ENCODE assay signal across 12 mouse cellular contexts in genomic region chr10:63457292-63458128, GRCm38 (mm10). TPM values are rescaled to one million over a fixed set of nuclear protein-coding genes. Genes with fewer than 3 reads are reported as not detected.
DNase-seq lines count a peak whose midpoint lies in the region; ATAC-seq and TF ChIP-seq lines count a peak whose summit lies in the region.
"Had no signal": no experiment of that assay in that cellular context is flagged by ENCODE, and none has a peak within 500 bp of the region (broad histone marks: within the 10 kb centered on the region; RNA-seq: fewer than 3 reads in every experiment).

No protein-coding gene starts in this region.

- TF ChIP-seq CTCF in thymus, adult 2 months (IDR thresholded peaks at IDR 0.05; ENCODE audit: borderline replicate concordance, control insufficient read depth, extremely low read depth, insufficient read depth, low read length, poor library complexity): no peak

- no peaks in the 10 kb centered on the region for H3K9me3 ChIP-seq in lung, embryonic 15.5 days
- H3K9me3 ChIP-seq in stomach, embryonic 14.5 days (ENCODE audit: control insufficient read depth, low read depth, low read length): no peaks in the 10 kb centered on the region
- H3K9me3 ChIP-seq: forebrain, embryonic 13.5 days had no signal

- no peaks in the 10 kb centered on the region for H3K4me1 ChIP-seq in lung, embryonic 15.5 days
- H3K4me1 ChIP-seq in stomach, embryonic 14.5 days (ENCODE audit: control insufficient read depth, insufficient read depth, low read length): no peaks in the 10 kb centered on the region
- H3K4me1 ChIP-seq in thymus, adult 2 months (replicated peaks; ENCODE audit: control insufficient read depth, insufficient read depth, low read length): no peaks in the 10 kb centered on the region

- no peak overlapping the region for H3K27ac ChIP-seq in lung, embryonic 15.5 days
- H3K27ac ChIP-seq in stomach, embryonic 14.5 days (ENCODE audit: low read length): no peak overlapping the region
- H3K27ac ChIP-seq in thymus, adult 2 months (ENCODE audit: control insufficient read depth, insufficient read depth, low read length): no peak overlapping the region
- H3K27ac ChIP-seq: forebrain, embryonic 13.5 days; hindbrain, embryonic 14.5 days; macrophage had no signal

- H3K27me3 ChIP-seq in lung, embryonic 15.5 days: no peaks in the 10 kb centered on the region
- no peaks in the 10 kb centered on the region for H3K27me3 ChIP-seq in stomach, embryonic 14.5 days (ENCODE audit: control insufficient read depth, insufficient read depth, low read length)
- H3K27me3 ChIP-seq in thymus, adult 2 months (ENCODE audit: control insufficient read depth, insufficient read depth, low read length): no peaks in the 10 kb centered on the region

- no peak overlapping the region for H3K9ac ChIP-seq in lung, embryonic 15.5 days
- H3K9ac ChIP-seq in stomach, embryonic 14.5 days (replicated peaks; ENCODE audit: low read depth, low read length): no peak overlapping the region
- H3K9ac ChIP-seq: forebrain, embryonic 13.5 days; hindbrain, embryonic 14.5 days had no signal

- H3K36me3 ChIP-seq in lung, embryonic 15.5 days: no peaks in the 10 kb centered on the region
- no peaks in the 10 kb centered on the region for H3K36me3 ChIP-seq in stomach, embryonic 14.5 days (ENCODE audit: control insufficient read depth, insufficient read depth, low read length)
- H3K36me3 ChIP-seq in thymus, adult 2 months (ENCODE audit: control insufficient read depth, insufficient read depth, low read length): no peaks in the 10 kb centered on the region

- 55% methylated on average over 17 of the region's 17 CpGs for WGBS in lung, embryonic 15.5 days
- WGBS in stomach, embryonic 14.5 days: 57% methylated on average over 17 of the region's 17 CpGs
- 90% methylated on average over 17 of the region's 17 CpGs for WGBS in thymus, adult 2 months

- H3K4me3 ChIP-seq in lung, embryonic 15.5 days: peak overlapping the region; percentile 9; the same call in 1 of the 2 replicates
- no peak overlapping the region for H3K4me3 ChIP-seq in stomach, embryonic 14.5 days (ENCODE audit: low read depth, low read length)
- H3K4me3 ChIP-seq in thymus, adult 2 months (ENCODE audit: control insufficient read depth, insufficient read depth, low read length): no peak overlapping the region
- H3K4me3 ChIP-seq: forebrain, embryonic 13.5 days had no signal

- peak overlapping the region; percentile 35 for H3K4me2 ChIP-seq in lung, embryonic 15.5 days
- H3K4me2 ChIP-seq in stomach, embryonic 14.5 days (replicated peaks; ENCODE audit: low read depth, low read length): no peak overlapping the region
- H3K4me2 ChIP-seq: forebrain, embryonic 13.5 days; hindbrain, embryonic 14.5 days had no signal

- peak; percentile 20 for DNase-seq in adrenal gland, postnatal 14 days
- DNase-seq in adrenal gland, postnatal 4 days (ENCODE audit: low spot score in 2 of 2): no peak
- no peak for DNase-seq in lung, postnatal 4 days
- DNase-seq in heart, postnatal 14 days: peak; percentile 15 to 44
- no peak for DNase-seq in thymus, adult 2 months
- no peak for DNase-seq in frontal cortex, postnatal 25 days (ENCODE audit: low spot score in 2 of 2)

- intact Hi-C loops in heart, postnatal 14 days (cut with DNase I): loop anchor here (2.0 to 5.0 kb wide), 2 partner anchors 19 to 35 kb away; partner anchors contain the start of gene Gm7075

- no peak for TF ChIP-seq POLR2A in thymus, adult 2 months (IDR thresholded peaks at IDR 0.05; ENCODE audit: control insufficient read depth, extremely low read depth, insufficient read depth, low read length, poor library complexity)

- no peak for ATAC-seq in lung, embryonic 15.5 days (ENCODE audit: borderline replicate concordance, extremely low read depth, low FRiP score, low TSS enrichment)
- ATAC-seq in stomach, embryonic 14.5 days (ENCODE audit: insufficient number of reproducible peaks, insufficient read depth, low FRiP score, low read depth): 0 out of 2 replicates have a peak, but pooled peaks have one; percentile 33
- ATAC-seq: forebrain, embryonic 13.5 days had no signal

RNA-seq across cellular contexts. Expression of gene Ctnna3, which starts 27.6 kb away (rescaled TPM):
- total RNA-seq in adrenal gland, postnatal 14 days (2021): 1.3 and 1.4 TPM in 2 replicates
- total RNA-seq in adrenal gland, postnatal 4 days (2021): 1 to 10 TPM; 4.0 to 4.4 TPM
- polyA plus RNA-seq in lung, embryonic 15.5 days (2015; fragmentation: Nextera tagmentation; extraction: Ambion mirVana): 0.86 and 1.2 TPM in 2 replicates
- total RNA-seq in heart, postnatal 14 days (2021): 10 to 100 TPM; 65.4 to 65.5 TPM
- polyA plus RNA-seq in stomach, embryonic 14.5 days (2014; fragmentation: Nextera tagmentation; extraction: Ambion mirVana): 0.78 and 0.83 TPM in 2 replicates
- polyA plus RNA-seq in thymus, adult 2 months (2012; rRNA removed): 0.18 and 0.46 TPM in 2 replicates
- polyA plus RNA-seq: macrophage had no signal

RNA-seq across cellular contexts. Expression of gene Gm7075, which starts 35.9 kb away (rescaled TPM):
- total RNA-seq in adrenal gland, postnatal 14 days (2021): not detected in 2 replicates
- total RNA-seq in adrenal gland, postnatal 4 days (2021): not detected
- polyA plus RNA-seq in lung, embryonic 15.5 days (2015; fragmentation: Nextera tagmentation; extraction: Ambion mirVana): 0.41 TPM in 1 of 2 replicates, not detected in the other
- total RNA-seq in heart, postnatal 14 days (2021): not detected
- polyA plus RNA-seq in stomach, embryonic 14.5 days (2014; fragmentation: Nextera tagmentation; extraction: Ambion mirVana): not detected in 2 replicates
- polyA plus RNA-seq in thymus, adult 2 months (2012; rRNA removed): not detected in 2 replicates
- total RNA-seq: left cerebral cortex, postnatal 10 days had no signal
- polyA plus RNA-seq: forebrain, embryonic 13.5 days; hindbrain, embryonic 14.5 days; macrophage had no signal

Comparison
In these comparisons a context has a peak if more than half of its experiments do, and no peak if none do; other contexts are left out.
1. DNase-seq: peak in adrenal gland, postnatal 14 days (single experiment) and heart, postnatal 14 days (2 of 2); none in adrenal gland, postnatal 4 days (0 of 2), lung, postnatal 4 days (0 of 2), thymus, adult 2 months (single experiment) and frontal cortex, postnatal 25 days (0 of 2).
2. RNA of gene Ctnna3, which starts 27.6 kb away (total RNA-seq): 65.4 to 65.5 TPM in heart, postnatal 14 days; 4.0 to 4.4 TPM in adrenal gland, postnatal 4 days and 1.3 to 1.4 TPM in adrenal gland, postnatal 14 days; every median in the first group is over 10 times any median in the second.